9 mouse cellular contexts compared by ENCODE assay signal in genomic region chr1:135108611-135109010, GRCm38 (mm10). TPM values are rescaled to one million over a fixed set of nuclear protein-coding genes. Genes with fewer than 3 reads are reported as not detected.
DNase-seq lines count a peak whose midpoint lies in the region; ATAC-seq lines count a peak whose summit lies in the region.
"Had no signal": no experiment of that assay in that cellular context is flagged by ENCODE, and none has a peak within 500 bp of the region (broad histone marks: within the 10 kb centered on the region; RNA-seq: fewer than 3 reads in every experiment).

No protein-coding gene starts in this region.

- no peak overlapping the region for H3K27ac ChIP-seq in forebrain, embryonic 10.5 days
- no peak overlapping the region for H3K27ac ChIP-seq in forebrain, embryonic 15.5 days (replicated peaks)
- no peak overlapping the region for H3K27ac ChIP-seq in midbrain, embryonic 10.5 days (replicated peaks)
- H3K27ac ChIP-seq in midbrain, embryonic 16.5 days (ENCODE audit: low read length) = no peak overlapping the region

- WGBS in forebrain, embryonic 10.5 days = 39% methylated on average over 6 of the region's 6 CpGs
- WGBS in forebrain, embryonic 15.5 days = 45% methylated on average over 6 of the region's 6 CpGs
- 32% methylated on average over 6 of the region's 6 CpGs for WGBS in midbrain, embryonic 10.5 days
- WGBS in midbrain, embryonic 16.5 days = 38% methylated on average over 6 of the region's 6 CpGs

- peaks cover 23% of the 10 kb centered on the region for H3K4me1 ChIP-seq in forebrain, embryonic 10.5 days
- peaks cover 8% of the 10 kb centered on the region for H3K4me1 ChIP-seq in forebrain, embryonic 15.5 days
- peaks cover 26% of the 10 kb centered on the region for H3K4me1 ChIP-seq in midbrain, embryonic 10.5 days
- H3K4me1 ChIP-seq in midbrain, embryonic 16.5 days (ENCODE audit: control insufficient read depth, insufficient read depth, low read length) = peaks cover 9% of the 10 kb centered on the region; the same call in 1 of the 2 replicates

- ATAC-seq in forebrain, embryonic 15.5 days (replicated peaks) = no peak
- no peak for ATAC-seq in midbrain, embryonic 16.5 days

- peaks cover 69% of the 10 kb centered on the region for H3K27me3 ChIP-seq in forebrain, embryonic 10.5 days (ENCODE audit: poor library complexity, severe bottlenecking)
- peaks cover 30% of the 10 kb centered on the region for H3K27me3 ChIP-seq in forebrain, embryonic 15.5 days
- peaks cover 59% of the 10 kb centered on the region for H3K27me3 ChIP-seq in midbrain, embryonic 10.5 days (ENCODE audit: low read depth, poor library complexity, severe bottlenecking)
- H3K27me3 ChIP-seq in midbrain, embryonic 16.5 days (ENCODE audit: control insufficient read depth, insufficient read depth, low read depth, low read length) = peaks cover 28% of the 10 kb centered on the region

- H3K9me3 ChIP-seq in forebrain, embryonic 10.5 days = no peaks in the 10 kb centered on the region
- H3K9me3 ChIP-seq in forebrain, embryonic 15.5 days = no peaks in the 10 kb centered on the region
- no peaks in the 10 kb centered on the region for H3K9me3 ChIP-seq in midbrain, embryonic 10.5 days (replicated peaks)
- H3K9me3 ChIP-seq in midbrain, embryonic 16.5 days (replicated peaks; ENCODE audit: control insufficient read depth, low read length, poor library complexity, severe bottlenecking) = no peaks in the 10 kb centered on the region

- no peaks in the 10 kb centered on the region for H3K36me3 ChIP-seq in forebrain, embryonic 10.5 days (replicated peaks)
- no peaks in the 10 kb centered on the region for H3K36me3 ChIP-seq in forebrain, embryonic 15.5 days
- H3K36me3 ChIP-seq in midbrain, embryonic 10.5 days = no peaks in the 10 kb centered on the region
- H3K36me3 ChIP-seq in midbrain, embryonic 16.5 days (ENCODE audit: control insufficient read depth, insufficient read depth, low read length) = no peaks in the 10 kb centered on the region

- no peak overlapping the region for H3K4me3 ChIP-seq in forebrain, embryonic 10.5 days
- no peak overlapping the region for H3K4me3 ChIP-seq in forebrain, embryonic 15.5 days
- H3K4me3 ChIP-seq in midbrain, embryonic 10.5 days = no peak overlapping the region
- no peak overlapping the region for H3K4me3 ChIP-seq in midbrain, embryonic 16.5 days (ENCODE audit: low read depth, low read length)

- H3K4me2 ChIP-seq in forebrain, embryonic 15.5 days (replicated peaks) = no peak overlapping the region
- H3K4me2 ChIP-seq in midbrain, embryonic 16.5 days (ENCODE audit: low read length) = no peak overlapping the region

- peak; percentile 41 for DNase-seq in forebrain, embryonic 10.5 days (ENCODE audit: extremely low spot score, low spot score)
- DNase-seq in midbrain, embryonic 10.5 days (ENCODE audit: low spot score) = peak; percentile 53
- DNase-seq in cerebellum, postnatal 36 days = peak; percentile 36 to 38
- peak; percentile 55 for DNase-seq in lung, postnatal 14 days
- DNase-seq in layer of hippocampus, adult 18-20 months (ENCODE audit: low spot score in 2 of 2) = no peak
- DNase-seq in urinary bladder, adult 18-20 months (ENCODE audit: low spot score in 2 of 2) = no peak

- no peak overlapping the region for H3K9ac ChIP-seq in forebrain, embryonic 15.5 days (replicated peaks)
- no peak overlapping the region for H3K9ac ChIP-seq in midbrain, embryonic 16.5 days (ENCODE audit: low read depth, low read length)

RNA-seq across cellular contexts. Expression of gene Lgr6, which starts 3.5 kb away (rescaled TPM):
- 0.07 and 0.14 TPM in 2 replicates for polyA plus RNA-seq in forebrain, embryonic 10.5 days (2016; fragmentation: Nextera tagmentation; extraction: Ambion mirVana)
- 0.41 and 0.61 TPM in 2 replicates for polyA plus RNA-seq in forebrain, embryonic 15.5 days (2015; fragmentation: Nextera tagmentation; extraction: Ambion mirVana)
- polyA plus RNA-seq in midbrain, embryonic 10.5 days (2016; fragmentation: Nextera tagmentation; extraction: Ambion mirVana) = 0.06 and 0.17 TPM in 2 replicates
- 1.1 and 1.2 TPM in 2 replicates for polyA plus RNA-seq in midbrain, embryonic 16.5 days (2015; fragmentation: Nextera tagmentation; extraction: Ambion mirVana)
- 1 to 10 TPM; 1.3 to 2.6 TPM for total RNA-seq in layer of hippocampus, adult 18-20 months (2021)
- total RNA-seq: neutrophil, adult 5-6 weeks had no signal

RNA-seq across cellular contexts. Expression of gene Ptpn7, which starts 23.9 kb away (rescaled TPM):
- 1.9 and 2.3 TPM in 2 replicates for polyA plus RNA-seq in forebrain, embryonic 10.5 days (2016; fragmentation: Nextera tagmentation; extraction: Ambion mirVana)
- polyA plus RNA-seq in forebrain, embryonic 15.5 days (2015; fragmentation: Nextera tagmentation; extraction: Ambion mirVana) = 0.23 and 0.24 TPM in 2 replicates
- 1.3 and 2.4 TPM in 2 replicates for polyA plus RNA-seq in midbrain, embryonic 10.5 days (2016; fragmentation: Nextera tagmentation; extraction: Ambion mirVana)
- polyA plus RNA-seq in midbrain, embryonic 16.5 days (2015; fragmentation: Nextera tagmentation; extraction: Ambion mirVana) = 0.11 and 0.26 TPM in 2 replicates
- total RNA-seq in layer of hippocampus, adult 18-20 months (2021) = not detected

RNA-seq across cellular contexts. Expression of gene Arl8a, which starts 38.0 kb away (rescaled TPM):
- 37.6 and 39.2 TPM in 2 replicates for polyA plus RNA-seq in forebrain, embryonic 10.5 days (2016; fragmentation: Nextera tagmentation; extraction: Ambion mirVana)
- polyA plus RNA-seq in forebrain, embryonic 15.5 days (2015; fragmentation: Nextera tagmentation; extraction: Ambion mirVana) = 301 and 307 TPM in 2 replicates
- 46.5 and 67.6 TPM in 2 replicates for polyA plus RNA-seq in midbrain, embryonic 10.5 days (2016; fragmentation: Nextera tagmentation; extraction: Ambion mirVana)
- polyA plus RNA-seq in midbrain, embryonic 16.5 days (2015; fragmentation: Nextera tagmentation; extraction: Ambion mirVana) = 390 and 409 TPM in 2 replicates
- total RNA-seq in layer of hippocampus, adult 18-20 months (2021) = 100 to 1,000 TPM; 248 to 258 TPM

RNA-seq across cellular contexts. Expression of gene Gpr37l1, which starts 58.9 kb away (rescaled TPM):
- not detected in 2 replicates for polyA plus RNA-seq in forebrain, embryonic 10.5 days (2016; fragmentation: Nextera tagmentation; extraction: Ambion mirVana)
- 0.31 and 0.33 TPM in 2 replicates for polyA plus RNA-seq in forebrain, embryonic 15.5 days (2015; fragmentation: Nextera tagmentation; extraction: Ambion mirVana)
- not detected in 2 replicates for polyA plus RNA-seq in midbrain, embryonic 10.5 days (2016; fragmentation: Nextera tagmentation; extraction: Ambion mirVana)
- polyA plus RNA-seq in midbrain, embryonic 16.5 days (2015; fragmentation: Nextera tagmentation; extraction: Ambion mirVana) = 1.1 and 2.7 TPM in 2 replicates
- 100 to 1,000 TPM; 195 to 208 TPM for total RNA-seq in layer of hippocampus, adult 18-20 months (2021)
- total RNA-seq: neutrophil, adult 5-6 weeks had no signal

Comparison
In these comparisons a context has a peak if more than half of its experiments do, and no peak if none do; other contexts are left out.
1. DNase-seq: peak in forebrain, embryonic 10.5 days (single experiment), midbrain, embryonic 10.5 days (single experiment), cerebellum, postnatal 36 days (2 of 2) and lung, postnatal 14 days (single experiment); none in layer of hippocampus, adult 18-20 months (0 of 2) and urinary bladder, adult 18-20 months (0 of 2).